Mouse (Mus musculus) gastrocnemius, postnatal 25 days (tissue): ENCODE measurements around the gene Nmnat3. TPM values are rescaled to one million over a fixed set of nuclear protein-coding genes. Genes with fewer than 3 reads are reported as not detected.
A peak's percentile ranks its signal among the peaks of the same experiment; 100 is the strongest.

Experiments
- DNase-seq: peaks from one replicate; pipeline ENCODE4 v3.0.0; 2022
- total RNA-seq, 2 experiments: library from RNA; stranded (reverse); gene quantifications; 1 replicate in 1 of 2; 2 replicates in 1 of 2; pipeline ENCODE4 v1.2.3; 2021

Nmnat3 gene
- total RNA-seq, 2 experiments from 2014 or later, result 12.1 to 12.9 TPM

DNA sequence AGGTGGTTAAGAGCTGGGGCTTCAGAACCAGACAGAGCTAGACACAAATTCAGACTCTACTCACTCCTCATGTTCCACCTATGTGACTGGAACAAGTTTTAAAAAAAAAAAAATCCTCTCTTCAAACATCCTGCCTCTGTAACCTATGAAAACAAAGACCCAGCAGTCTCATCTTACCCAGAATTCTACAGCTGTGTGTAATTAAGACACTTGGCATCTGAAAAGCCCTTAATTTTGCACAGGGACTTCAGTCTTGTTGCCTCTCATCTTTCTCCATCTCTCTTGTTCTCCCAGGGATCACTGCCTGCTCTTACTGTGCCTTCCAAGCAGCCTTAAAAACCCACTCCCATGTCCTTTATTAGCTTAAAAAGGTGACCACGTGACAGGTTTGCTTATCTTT is 133.4 kb downstream of the Nmnat3 start:
- DNase-seq, result no peak

DNA sequence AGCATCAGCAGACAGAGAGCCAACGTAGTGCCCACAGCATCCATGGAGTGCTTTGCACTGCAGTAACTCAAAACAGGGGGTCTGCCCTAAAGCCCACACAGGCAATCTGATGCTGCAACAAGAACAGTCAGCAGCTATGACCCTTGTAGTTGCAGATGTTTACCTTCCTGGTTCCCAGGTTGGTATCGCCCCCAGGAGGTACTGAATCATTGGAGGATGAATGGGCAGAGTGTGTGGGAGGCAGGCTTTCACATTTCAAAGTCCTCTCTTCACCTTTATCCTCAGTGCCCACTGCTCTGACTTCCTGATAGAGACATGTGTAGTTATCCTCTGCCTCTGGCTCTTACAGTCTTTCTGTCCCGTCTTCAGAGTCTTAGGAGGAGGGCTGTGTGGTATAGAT is 134.7 kb downstream of the Nmnat3 start:
- DNase-seq, result no peak

DNA sequence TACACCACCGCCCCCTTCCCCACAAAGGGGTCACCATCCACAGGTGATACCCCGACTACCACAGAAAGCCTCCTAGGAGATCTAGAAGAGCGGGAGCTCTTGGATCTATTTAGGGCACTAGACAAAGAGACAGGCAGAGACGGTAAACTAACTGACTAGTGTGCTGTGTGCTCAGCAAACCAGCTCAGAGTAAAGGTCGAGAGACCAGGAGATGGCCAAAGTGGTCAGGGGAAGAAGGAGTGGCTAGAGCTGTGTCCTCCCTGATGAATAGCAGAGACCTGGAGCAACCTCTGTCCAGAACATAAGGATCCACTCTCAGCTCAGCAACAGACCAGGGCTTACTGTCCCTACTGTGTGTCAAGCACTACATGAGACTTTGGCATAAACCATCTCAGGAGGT is 135.4 kb downstream of the Nmnat3 start, which contains the start of gene Rbp1:
Gene Rbp1 (plus strand): TSS at position 306 of the 400 bp plus-strand sequence.
- DNase-seq, result no peak

GRCm38 (mm10) chr9:98423691-98424090 is 136.5 kb downstream of the Nmnat3 start:
- no peak for DNase-seq

DNA sequence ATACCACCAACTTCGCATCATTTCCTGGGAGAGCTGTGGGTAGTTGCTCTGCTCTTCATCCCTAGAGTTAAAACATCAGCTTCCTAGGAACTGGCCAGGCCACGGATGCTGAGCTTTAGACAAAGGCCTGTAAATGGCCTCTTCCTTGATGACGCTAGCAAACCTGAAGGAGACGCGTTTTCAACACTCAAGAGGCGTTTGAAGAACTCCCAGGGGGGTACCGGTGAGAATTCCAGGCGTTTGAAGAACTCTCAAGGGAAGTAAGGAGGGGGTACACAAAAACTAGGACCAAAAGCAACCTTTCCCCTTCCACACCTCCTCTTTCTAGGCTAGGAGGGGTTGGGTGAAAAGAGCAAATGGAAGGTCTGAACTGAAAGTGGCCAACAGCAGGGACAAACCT is 137.1 kb downstream of the Nmnat3 start:
- no peak for DNase-seq

DNA sequence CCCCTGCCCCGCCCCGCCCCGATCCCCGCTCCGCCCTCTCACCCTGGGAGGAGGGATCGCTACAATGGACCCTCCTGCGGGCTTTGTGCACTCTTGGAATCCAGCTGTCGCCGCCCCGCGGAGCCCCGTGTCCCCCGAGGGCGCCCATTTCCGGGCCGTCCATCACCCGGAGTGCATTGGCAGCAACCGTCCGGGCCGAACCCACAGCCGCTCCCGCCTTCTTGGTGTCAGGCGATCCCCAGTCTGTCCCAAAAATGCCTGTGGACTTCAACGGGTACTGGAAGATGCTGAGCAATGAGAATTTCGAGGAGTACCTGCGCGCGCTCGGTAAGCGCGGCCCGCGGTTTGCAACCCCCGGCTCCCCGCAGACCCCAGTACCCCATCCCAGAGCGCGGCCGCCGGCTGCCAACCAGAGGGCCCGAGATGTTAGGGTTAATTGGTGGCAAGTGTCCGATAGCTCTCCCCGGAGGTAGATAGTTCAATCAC is 137.5 kb downstream of the Nmnat3 start:
- peak; percentile 20 for DNase-seq

DNA sequence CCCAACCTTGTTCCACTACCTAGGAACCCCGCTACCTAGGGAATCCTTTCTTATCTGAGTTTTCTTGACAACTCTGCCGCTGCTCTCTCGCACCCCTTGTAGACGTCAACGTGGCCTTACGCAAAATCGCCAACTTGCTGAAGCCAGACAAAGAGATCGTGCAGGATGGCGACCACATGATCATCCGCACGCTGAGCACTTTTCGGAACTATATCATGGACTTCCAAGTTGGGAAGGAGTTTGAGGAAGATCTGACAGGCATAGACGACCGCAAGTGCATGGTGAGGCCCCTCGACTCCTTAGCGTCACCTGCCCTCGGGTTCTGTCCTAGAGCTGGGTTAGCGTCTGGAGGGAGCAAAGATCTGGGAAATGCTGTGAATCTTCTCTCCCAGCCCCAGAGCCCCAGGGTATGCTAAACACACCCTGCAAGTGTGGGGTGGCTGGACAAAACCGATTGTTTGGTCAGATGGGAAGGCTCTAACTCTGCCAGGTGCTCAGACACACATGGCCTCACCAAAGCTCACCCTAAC is 138.2 kb downstream of the Nmnat3 start:
- DNase-seq, result no peak

- DNase-seq, result no peak
These were observed 140.8 kb downstream of the Nmnat3 start for GRCm38 (mm10) chr9:98427906-98428517.

- DNase-seq, result peak; percentile 26
These were observed 141.5 kb downstream of the Nmnat3 start for GRCm38 (mm10) chr9:98428783-98429182.

DNA sequence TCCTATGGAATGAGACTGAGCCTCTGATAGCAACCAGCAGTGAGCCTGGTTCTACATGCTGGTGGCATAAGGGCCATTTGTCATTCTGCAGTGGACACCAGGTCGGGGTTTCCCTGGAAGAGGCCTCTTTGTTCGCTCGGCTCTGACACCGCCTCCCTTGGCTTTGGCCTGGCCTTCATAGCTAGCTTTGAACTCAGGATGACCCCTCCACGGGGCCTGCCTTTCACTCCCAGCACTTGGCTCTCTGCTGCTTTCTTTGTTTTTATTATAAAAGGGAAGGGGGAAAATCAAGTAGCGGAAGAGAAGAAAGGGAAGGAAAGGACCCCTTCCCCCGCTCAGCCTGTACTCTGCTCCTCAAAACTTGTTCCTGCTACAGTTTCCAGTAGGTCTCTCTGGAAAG is 142.6 kb downstream of the Nmnat3 start:
- DNase-seq, result no peak

DNA sequence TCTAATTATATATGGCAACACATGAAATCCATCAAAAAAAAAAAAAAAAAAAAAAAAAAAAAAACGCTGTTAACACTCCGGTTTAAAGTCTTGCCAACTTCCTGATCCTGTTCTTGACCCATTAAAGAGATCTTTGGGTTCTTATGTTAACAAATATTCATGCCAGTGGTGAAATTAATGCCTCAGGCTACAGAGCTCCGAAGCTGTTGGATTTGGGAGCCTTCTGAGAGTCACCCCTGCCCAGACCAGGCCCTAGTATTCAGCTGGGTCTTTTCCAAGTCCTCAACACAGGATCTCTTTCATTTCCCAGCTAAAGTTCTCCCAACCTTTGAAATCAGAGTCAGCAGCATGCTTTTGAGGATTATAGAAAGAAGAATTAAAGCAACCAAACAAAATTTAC is 143.3 kb downstream of the Nmnat3 start:
- DNase-seq, result no peak

DNA sequence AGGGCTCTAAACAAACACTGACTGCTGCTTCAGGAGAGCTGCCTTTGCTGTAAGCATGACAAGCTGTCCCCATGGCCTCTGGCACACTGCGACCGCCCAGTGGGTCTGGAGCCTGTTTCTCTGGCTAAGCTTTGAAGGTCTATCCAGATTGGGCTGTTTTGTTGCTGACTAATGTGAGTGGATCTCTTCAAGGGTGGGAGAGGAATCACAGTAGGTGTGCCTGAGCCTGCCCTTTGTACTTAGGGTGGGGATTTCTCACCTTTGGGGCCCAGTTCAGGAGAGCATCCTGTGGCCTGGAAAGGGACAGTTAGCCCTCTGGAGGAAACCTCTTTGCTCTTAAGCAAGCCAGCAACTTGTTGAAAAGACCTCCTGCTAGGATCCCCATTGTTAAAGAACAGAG is 145.8 kb downstream of the Nmnat3 start:
- DNase-seq, result no peak

DNA sequence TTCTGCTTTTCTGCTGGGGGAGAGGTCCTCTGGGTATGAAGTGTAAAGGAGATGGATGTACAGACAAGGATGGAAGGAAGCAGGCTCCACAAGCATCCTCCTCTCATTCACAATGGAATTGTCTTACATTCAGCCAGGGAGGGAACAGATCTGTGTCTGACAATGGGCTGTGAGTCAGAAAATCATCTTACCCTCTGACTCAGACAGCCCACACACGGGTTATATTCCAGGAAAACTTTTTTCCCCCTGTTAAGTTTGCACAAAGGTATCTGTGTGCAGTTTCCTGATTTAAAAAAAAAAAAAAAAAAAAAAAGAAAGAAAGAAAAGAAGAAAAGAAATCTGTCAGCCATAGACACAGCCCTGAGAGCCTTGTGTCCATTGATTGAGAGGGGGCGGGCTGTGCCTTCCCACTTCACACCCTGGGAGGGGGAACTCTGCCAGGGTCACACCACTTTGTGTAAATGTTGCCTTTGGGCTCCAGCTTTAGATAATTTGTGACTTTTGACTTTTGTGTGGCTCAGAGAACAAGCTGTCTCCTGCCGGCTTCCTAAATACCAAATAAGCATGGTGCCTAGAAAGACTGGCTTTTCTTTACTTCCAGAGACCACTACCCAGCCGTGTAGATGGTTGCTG is 146.8 kb downstream of the Nmnat3 start:
- no peak for DNase-seq

- DNase-seq, result no peak
These were observed 150.6 kb downstream of the Nmnat3 start for GRCm38 (mm10) chr9:98437819-98438218.

DNA sequence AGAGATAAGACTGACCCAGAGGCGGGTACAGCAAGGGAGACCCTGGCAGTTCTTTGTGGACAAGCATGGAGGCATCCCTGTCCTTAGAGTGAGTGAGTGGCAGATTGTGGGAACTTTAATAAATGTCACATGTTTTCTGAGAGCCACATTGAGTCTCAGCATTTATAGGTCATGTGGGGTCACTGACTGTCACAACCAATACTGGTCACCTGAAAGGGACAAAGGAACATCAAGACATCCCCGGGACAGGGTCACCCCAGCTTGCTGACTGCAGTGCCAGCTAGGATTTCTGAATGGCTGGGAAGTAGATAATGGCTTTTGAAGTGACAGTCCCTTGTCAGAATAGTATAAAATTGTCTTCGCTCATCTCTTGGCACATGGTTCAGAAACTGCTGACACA is 151.9 kb downstream of the Nmnat3 start:
- DNase-seq, result no peak

DNA sequence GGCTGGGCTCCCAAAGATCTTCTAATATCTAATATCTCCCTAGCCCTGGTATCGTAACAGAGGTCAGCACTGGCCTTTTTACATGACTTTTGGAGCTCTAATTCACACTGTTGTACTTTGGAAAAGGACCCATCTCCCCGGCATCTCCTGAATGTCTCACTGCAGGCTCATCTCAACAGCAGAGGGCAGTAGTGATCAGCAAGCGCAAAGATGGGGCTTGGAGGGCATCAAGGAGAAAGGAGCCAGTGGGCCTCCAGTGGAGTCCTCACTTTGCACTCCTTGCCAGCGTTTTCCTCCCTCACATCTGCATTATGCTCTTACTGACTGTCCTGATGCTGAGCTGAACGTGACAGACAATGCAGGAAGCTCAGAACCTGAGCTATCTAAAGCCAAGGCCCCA is 155.4 kb downstream of the Nmnat3 start:
- no peak for DNase-seq

- no peak for DNase-seq
These were observed 158.3 kb downstream of the Nmnat3 start for GRCm38 (mm10) chr9:98445359-98446149.

DNA sequence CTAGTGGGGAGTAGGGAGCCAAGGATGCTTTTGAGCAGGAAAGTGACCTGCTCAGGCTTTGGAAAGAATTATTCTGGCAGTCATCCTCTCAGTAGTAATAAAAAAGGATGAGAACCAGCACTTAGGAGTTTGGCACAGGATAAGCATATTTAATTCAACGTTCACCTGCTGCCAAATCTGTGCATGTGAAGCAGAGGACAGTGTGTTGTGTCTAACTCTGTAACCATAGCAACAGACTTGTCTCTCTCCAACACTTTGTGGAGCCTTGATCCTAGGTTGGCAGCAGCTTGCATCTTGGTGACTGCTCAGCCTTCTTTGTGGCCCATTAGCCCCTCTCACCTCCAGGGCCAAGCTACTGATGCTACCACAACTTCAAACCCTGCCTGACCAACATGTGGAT is 163.7 kb downstream of the Nmnat3 start:
- DNase-seq, result no peak

DNA sequence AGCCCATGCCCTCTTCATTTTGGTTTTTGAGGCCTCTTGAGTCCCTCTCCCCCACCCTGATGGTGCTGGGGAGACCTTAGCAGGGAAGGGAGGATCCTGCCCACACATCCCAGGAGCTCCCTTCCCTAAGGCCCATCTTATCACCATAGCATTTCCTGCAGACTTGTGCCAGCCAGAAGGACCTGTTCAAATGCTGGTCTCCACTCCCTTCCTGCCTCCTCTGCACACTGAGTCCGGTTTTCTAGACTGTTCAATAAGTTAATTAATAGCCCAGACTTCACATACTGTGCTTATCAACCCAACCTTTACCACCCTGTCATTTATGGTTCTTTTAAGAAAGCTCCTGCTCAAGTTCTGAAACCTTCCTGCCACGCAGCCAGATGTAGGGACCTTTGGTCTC is 179.5 kb downstream of the Nmnat3 start:
- DNase-seq, result no peak
